Mouse (Mus musculus): Measurements from ENCODE around the gene Hsd17b3. TPM values are rescaled to one million over a fixed set of nuclear protein-coding genes. Genes with fewer than 3 reads are reported as not detected.

The Hsd17b3 gene
- not detected for polyA plus RNA-seq (2012; fragmentation: generic; extraction: Trizol)

DNA sequence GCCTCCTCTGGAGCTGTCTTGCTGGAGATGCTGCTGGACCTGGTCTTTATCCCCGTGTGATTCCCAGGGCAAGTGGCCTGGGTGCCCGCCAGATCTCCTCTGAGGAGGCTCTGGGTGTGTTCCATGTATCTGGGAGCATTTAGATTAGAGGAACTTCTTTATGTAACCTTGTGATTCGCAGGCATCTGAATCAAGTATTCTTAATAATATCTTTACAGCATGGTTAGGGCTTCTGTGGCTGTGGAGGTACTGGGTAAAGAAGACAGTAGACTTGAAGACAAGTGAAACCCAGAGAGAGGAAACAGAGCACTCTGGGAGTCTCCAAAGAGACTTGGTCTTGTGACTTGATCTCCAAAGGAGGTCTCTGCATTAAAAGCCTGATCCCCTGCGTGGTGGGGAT, at the start of gene Hsd17b3:
Gene Hsd17b3, minus strand, starts transcription at position 101 of the 400 bp plus-strand sequence.

DNA sequence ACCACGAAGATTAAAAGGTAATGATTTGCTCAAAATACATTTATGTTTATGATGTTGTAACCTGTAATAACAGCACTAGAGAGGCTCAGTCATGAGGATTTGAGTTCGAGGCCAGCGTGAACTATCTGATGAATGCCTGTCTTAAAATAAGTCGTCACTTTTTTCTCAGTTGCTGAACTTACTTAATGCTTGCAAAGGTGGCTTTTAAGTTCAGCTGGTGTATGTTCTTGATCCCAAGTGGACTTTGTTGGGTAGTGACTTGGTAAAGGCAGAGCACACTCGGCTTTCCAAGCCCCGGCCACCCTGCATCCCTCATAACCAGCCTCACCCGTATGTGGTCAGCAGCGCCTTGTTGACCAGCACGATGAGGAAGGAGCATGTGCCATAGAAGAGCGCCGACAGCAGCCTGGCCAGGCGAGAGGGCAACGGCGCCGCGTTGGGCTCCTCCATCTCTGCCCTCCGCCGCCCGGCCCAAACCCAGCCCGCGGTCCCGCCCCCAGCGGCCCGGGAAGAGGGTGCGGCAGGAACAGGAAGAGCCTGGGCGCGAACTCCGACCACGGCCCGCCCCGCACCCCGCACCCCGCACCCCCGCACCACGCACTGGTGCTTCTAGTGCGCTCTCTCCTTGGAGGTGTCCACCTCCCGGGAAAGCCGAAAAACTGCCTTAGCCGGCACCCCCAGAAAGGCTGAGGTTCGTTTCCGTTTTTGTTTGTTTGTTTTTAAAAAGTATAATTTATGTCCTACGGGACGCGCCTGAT, 40.0 kb upstream of the Hsd17b3 start, which contains the start of gene Slc35d2:
Gene Slc35d2, minus strand, starts transcription at position 511 of the 758 bp plus-strand sequence.

Other genes with a start within 250 kb of the Hsd17b3 start
- gene Slc35d2, start 40.1 kb upstream of the Hsd17b3 start, polyA plus RNA-seq (2012; fragmentation: generic; extraction: Trizol), result 1 to 10 TPM in 1 of 2 experiments, under 1 TPM in 1; 0.35 to 2.6 TPM
- 1 to 10 TPM in 1 of 2 experiments, under 1 TPM in 1; 0.51 to 1.2 TPM for gene Zfp367, start 64.0 kb upstream of the Hsd17b3 start, polyA plus RNA-seq (2012; fragmentation: generic; extraction: Trizol)
- 10 to 100 TPM in 1 of 2 experiments, 1 to 10 TPM in 1; 6.8 to 21.2 TPM for gene Habp4, start 72.6 kb upstream of the Hsd17b3 start, polyA plus RNA-seq (2012; fragmentation: generic; extraction: Trizol)
- gene Cdc14b, start 186.1 kb upstream of the Hsd17b3 start, polyA plus RNA-seq (2012; fragmentation: generic; extraction: Trizol), result 1 to 10 TPM in 1 of 2 experiments, under 1 TPM in 1; 0.41 to 2.3 TPM
- 1 to 10 TPM; 2.6 to 7.8 TPM for gene Aaed1, start 223.5 kb upstream of the Hsd17b3 start, polyA plus RNA-seq (2012; fragmentation: generic; extraction: Trizol)

All from C3H10T1/2 (cell line).